Mouse (Mus musculus) lung, embryonic 16.5 days (tissue): ENCODE data around the gene Lrrc8a. TPM values are rescaled to one million over a fixed set of nuclear protein-coding genes. Genes with fewer than 3 reads are reported as not detected.

Experiments used
- ATAC-seq: fragments of 200-750 bp; cut with Nextera tagmentation; 2 replicates; pipeline ENCODE4 v1.8.0; 2017; ENCODE audit warnings: low read depth, mild to moderate bottlenecking, moderate library complexity
- H3K27ac ChIP-seq: fragments of 300-500 bp; sonication (generic); 2 replicates; pipeline ENCODE4 v1.5.1; 2014; ENCODE audit warnings: mild to moderate bottlenecking, control low read depth, low read length
- H3K27me3 ChIP-seq: fragments of 300-500 bp; sonication (generic); 2 replicates; pipeline ENCODE4 v1.6.1; 2014; ENCODE audit warnings: low read depth, low read length, mixed read lengths; ENCODE audit not compliant: control insufficient read depth, insufficient read depth
- H3K36me3 ChIP-seq: fragments of 300-500 bp; sonication (generic); 2 replicates; pipeline ENCODE4 v1.6.1; 2014; ENCODE audit warnings: low read length; ENCODE audit not compliant: control insufficient read depth, insufficient read depth
- H3K4me1 ChIP-seq: fragments of 300-500 bp; sonication (generic); replicated peaks from 2 replicates; pipeline ENCODE4 v1.6.1; 2014; ENCODE audit warnings: low read length, mixed read lengths; ENCODE audit not compliant: control insufficient read depth, insufficient read depth
- H3K4me2 ChIP-seq: fragments of 300-500 bp; sonication (generic); 2 replicates; pipeline ENCODE4 v1.6.1; 2014; ENCODE audit warnings: low read depth, low read length, control low read depth
- H3K4me3 ChIP-seq: fragments of 300-500 bp; sonication (generic); 2 replicates; pipeline ENCODE4 v1.5.1; 2014; ENCODE audit warnings: mild to moderate bottlenecking, low read length, control low read depth
- H3K9ac ChIP-seq: fragments of 300-500 bp; sonication (generic); 2 replicates; pipeline ENCODE4 v1.6.1; 2014; ENCODE audit warnings: low read length, control low read depth
- H3K9me3 ChIP-seq: fragments of 300-500 bp; sonication (generic); 2 replicates; pipeline ENCODE4 v1.6.1; 2016; ENCODE audit warnings: low read length; ENCODE audit not compliant: control insufficient read depth
- WGBS: fragments of 180-500 bp; shearing (Covaris S2); extraction: QIAGEN DNeasy Blood & Tissue Kit; methylation state at CpG from one replicate; pipeline ENCODE4 v1.1.7; 2014; 5-methylcytosine and 5-hydroxymethylcytosine counted together
- polyA plus RNA-seq: library from polyadenylated mRNA; unstranded; fragments of >200 nt; fragmentation: Nextera tagmentation; extraction: Ambion mirVana; gene quantifications from 2 replicates; pipeline ENCODE4 v1.2.1, GENCODE M21; 2015

Lrrc8a gene
- polyA plus RNA-seq, 1 experiment from 2014 or later, result 42.0 TPM

GRCm38 (mm10) chr2:30205629-30206357, 31.7 kb upstream of the Lrrc8a start, which contains the start of gene Kyat1:
Gene Kyat1 (minus strand): TSS chr2:30205847.
- H3K27me3 ChIP-seq, result no peaks in the 10 kb centered on the region
- peak within 1 kb of the TSS; percentile 77 for H3K4me3 ChIP-seq
- ATAC-seq, result peak; percentile 98
- peak within 1 kb of the TSS; percentile 76 for H3K9ac ChIP-seq
- H3K9me3 ChIP-seq, result no peaks in the 10 kb centered on the region
- H3K4me2 ChIP-seq, result peak within 1 kb of the TSS; percentile 70
- under 1% methylated on average over 44 of the region's 44 CpGs for WGBS
- H3K36me3 ChIP-seq, result no peaks in the 10 kb centered on the region
- peak within 1 kb of the TSS; percentile 90 for H3K27ac ChIP-seq
- H3K4me1 ChIP-seq, result peaks cover 14% of the 10 kb centered on the region

DNA sequence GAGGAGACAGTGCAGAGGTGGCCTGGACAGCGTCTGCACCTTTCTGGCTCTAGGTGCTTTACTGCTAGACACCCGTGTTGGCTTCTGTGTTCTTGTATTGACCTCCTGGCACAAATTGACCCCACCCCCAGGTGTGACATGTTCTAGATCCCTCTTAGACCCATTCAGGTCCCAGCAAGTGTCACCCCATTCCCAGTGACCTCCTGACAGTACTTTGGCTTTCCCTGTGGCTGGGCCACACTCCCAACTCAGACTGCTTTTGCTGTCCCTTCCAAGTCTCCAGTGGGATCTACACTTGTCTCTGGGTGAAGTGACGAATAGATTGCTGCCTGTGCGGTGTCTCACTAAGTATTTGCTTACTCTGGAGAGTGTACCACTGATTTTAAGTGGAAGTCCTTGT, 30.1 kb upstream of the Lrrc8a start:
- no peaks in the 10 kb centered on the region for H3K27me3 ChIP-seq
- no peak overlapping the region for H3K4me3 ChIP-seq
- 70% methylated on average over 4 of the region's 4 CpGs for WGBS

GRCm38 (mm10) chr2:30207886-30208285, 29.6 kb upstream of the Lrrc8a start:
- no peak overlapping the region for H3K27ac ChIP-seq
- no peak for ATAC-seq
- peaks cover 13% of the 10 kb centered on the region for H3K4me1 ChIP-seq
- whole genome bisulfite sequencing, result 70% methylated on average over 5 of the region's 5 CpGs
- H3K4me2 ChIP-seq, result no peak overlapping the region
- H3K9me3 ChIP-seq, result no peaks in the 10 kb centered on the region
- no peak overlapping the region for H3K9ac ChIP-seq
- no peaks in the 10 kb centered on the region for H3K36me3 ChIP-seq
- H3K4me3 ChIP-seq, result no peak overlapping the region
- H3K27me3 ChIP-seq, result no peaks in the 10 kb centered on the region

More for the DNA sequence above, 30.1 kb upstream of the Lrrc8a start:
- H3K9me3 ChIP-seq, result no peaks in the 10 kb centered on the region
- no peak overlapping the region for H3K27ac ChIP-seq
- H3K36me3 ChIP-seq, result no peaks in the 10 kb centered on the region
- no peak overlapping the region for H3K9ac ChIP-seq
- peaks cover 13% of the 10 kb centered on the region for H3K4me1 ChIP-seq
- no peak overlapping the region for H3K4me2 ChIP-seq
- ATAC-seq, result no peak

DNA sequence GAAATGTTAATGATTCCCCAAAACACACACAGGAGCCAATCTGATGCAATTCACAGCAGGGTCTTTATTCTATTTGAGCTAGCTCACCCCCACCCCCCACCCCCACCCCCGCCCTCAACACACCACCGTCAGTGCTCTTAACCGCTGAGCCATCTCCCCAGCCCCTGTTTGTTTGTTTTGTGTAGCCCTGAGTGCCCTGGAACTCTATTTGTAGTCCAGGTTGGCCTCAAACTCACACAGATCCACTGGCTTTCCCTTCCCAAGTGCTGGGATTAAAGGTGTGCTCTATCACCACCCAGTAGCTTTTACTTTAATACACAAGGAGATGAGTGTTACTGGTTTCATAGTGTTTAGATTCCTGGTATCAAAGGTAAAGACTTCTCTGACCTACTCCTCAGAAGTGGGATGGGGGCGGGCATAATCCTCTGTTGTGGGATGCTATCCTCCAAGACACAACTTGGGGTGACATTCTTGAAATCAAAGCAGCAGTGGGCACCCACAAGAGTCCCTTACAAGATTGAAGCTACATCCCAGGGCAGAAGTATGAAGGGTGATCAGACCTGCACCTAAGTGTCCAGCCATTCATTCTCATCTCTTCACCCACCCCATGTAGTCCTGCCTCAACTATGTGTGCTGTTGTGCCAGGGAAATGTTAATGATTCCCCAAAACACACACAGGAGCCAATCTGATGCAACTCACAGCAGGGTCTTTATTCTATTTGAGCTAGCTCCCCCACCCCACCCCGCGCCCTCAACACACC, 25.9 kb upstream of the Lrrc8a start:
- Histone ChIP-seq H3K4me1 (peaks cover under 1% of the 10 kb centered on the region), H3K36me3 (no peaks in the 10 kb centered on the region), H3K9ac (no peak overlapping the region), H3K9me3 (no peaks in the 10 kb centered on the region), H3K27me3 (no peaks in the 10 kb centered on the region), H3K27ac (no peak overlapping the region), H3K4me2 (no peak overlapping the region), H3K4me3 (no peak overlapping the region)
- 58% methylated on average over 6 of the region's 6 CpGs for WGBS
- ATAC-seq, result no peak

GRCm38 (mm10) chr2:30212169-30212545, 25.4 kb upstream of the Lrrc8a start:
- Histone ChIP-seq H3K27me3 (no peaks in the 10 kb centered on the region), H3K4me1 (no peaks in the 10 kb centered on the region), H3K9ac (no peak overlapping the region), H3K9me3 (no peaks in the 10 kb centered on the region), H3K27ac (no peak overlapping the region), H3K4me3 (no peak overlapping the region), H3K36me3 (no peaks in the 10 kb centered on the region), H3K4me2 (no peak overlapping the region)
- 76% methylated on average over 4 of the region's 4 CpGs for WGBS
- no peak for ATAC-seq

DNA sequence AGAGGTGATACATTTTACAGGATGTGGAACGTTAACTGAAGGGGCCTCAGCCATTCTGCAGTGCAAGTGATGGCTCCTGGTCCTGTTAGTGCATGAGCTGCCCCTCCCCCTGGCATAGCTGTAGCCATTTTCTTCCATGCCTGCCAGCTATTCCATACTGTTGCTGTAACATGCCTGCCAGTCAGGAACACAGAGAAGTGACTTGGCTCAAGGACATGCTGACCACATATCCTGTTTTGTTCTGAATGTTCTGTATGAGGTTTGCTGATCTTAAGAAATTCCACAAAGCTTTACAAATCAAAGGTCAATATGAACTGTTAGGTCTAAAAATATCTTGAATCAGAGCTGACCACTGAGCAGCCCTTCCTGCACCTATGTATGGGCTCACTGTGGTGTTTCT, 24.6 kb upstream of the Lrrc8a start:
- H3K36me3 ChIP-seq, result no peaks in the 10 kb centered on the region
- no peak overlapping the region for H3K9ac ChIP-seq
- H3K4me2 ChIP-seq, result no peak overlapping the region
- no peaks in the 10 kb centered on the region for H3K27me3 ChIP-seq
- no peaks in the 10 kb centered on the region for H3K4me1 ChIP-seq
- H3K27ac ChIP-seq, result 0 out of 2 replicates have a peak overlapping the region, but pooled peaks have one; percentile 24
- WGBS, result 58% methylated on average over 1 of the region's 1 CpGs
- ATAC-seq, result peak; percentile 67
- H3K4me3 ChIP-seq, result no peak overlapping the region
- H3K9me3 ChIP-seq, result no peaks in the 10 kb centered on the region

- no peak for ATAC-seq
- Histone ChIP-seq H3K9me3 (no peaks in the 10 kb centered on the region), H3K9ac (no peak overlapping the region), H3K27ac (no peak overlapping the region), H3K27me3 (no peaks in the 10 kb centered on the region), H3K4me3 (no peak overlapping the region), H3K4me1 (no peaks in the 10 kb centered on the region), H3K36me3 (no peaks in the 10 kb centered on the region), H3K4me2 (no peak overlapping the region)
- 81% methylated on average over 3 of the region's 3 CpGs for WGBS
These were observed 22.8 kb upstream of the Lrrc8a start for GRCm38 (mm10) chr2:30214745-30215144.

DNA sequence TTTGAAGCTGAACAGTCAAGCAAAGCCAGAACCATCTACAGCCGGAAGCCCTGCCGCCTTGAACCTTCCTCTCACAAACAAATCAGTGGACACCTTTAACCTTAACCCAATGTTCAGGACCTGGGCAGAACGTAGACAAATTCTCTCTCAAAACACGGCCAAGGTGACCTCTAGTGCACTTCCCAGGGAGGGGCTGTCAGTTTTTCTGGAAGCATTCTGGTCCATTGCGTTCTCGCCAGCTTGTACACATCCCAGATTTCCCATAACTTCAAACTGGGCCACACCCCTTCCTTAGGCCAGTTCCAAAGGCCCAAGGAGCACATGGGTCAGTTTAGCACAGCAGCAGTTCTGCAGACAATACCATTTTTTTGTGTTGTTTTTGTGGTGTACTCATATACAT, 22.0 kb upstream of the Lrrc8a start:
- 51% methylated on average over 6 of the region's 6 CpGs for WGBS
- no peaks in the 10 kb centered on the region for H3K27me3 ChIP-seq
- H3K9ac ChIP-seq, result no peak overlapping the region
- no peak overlapping the region for H3K4me3 ChIP-seq
- no peak for ATAC-seq
- no peaks in the 10 kb centered on the region for H3K4me1 ChIP-seq
- no peaks in the 10 kb centered on the region for H3K36me3 ChIP-seq
- H3K4me2 ChIP-seq, result no peak overlapping the region
- 0 out of 2 replicates have a peak overlapping the region, but pooled peaks have one; percentile 6 for H3K27ac ChIP-seq
- no peaks in the 10 kb centered on the region for H3K9me3 ChIP-seq

DNA sequence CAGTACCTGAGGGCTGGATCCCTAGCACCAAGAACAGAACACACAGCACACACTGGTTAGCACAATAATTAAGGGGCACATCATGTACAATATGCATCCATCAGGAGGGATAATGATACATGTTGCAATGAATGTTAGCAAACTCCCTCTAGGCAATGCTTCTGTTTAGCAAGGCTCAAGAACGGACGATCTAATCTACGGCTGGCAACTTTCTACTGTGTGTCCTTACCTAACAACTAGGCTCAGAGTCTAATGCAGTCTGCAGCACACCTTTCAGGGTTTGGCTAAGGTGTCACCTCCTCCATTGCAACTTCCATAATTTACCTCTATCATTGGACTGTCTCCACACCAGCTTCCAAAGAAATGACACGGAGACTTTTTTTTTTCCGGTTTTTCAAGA, 21.2 kb upstream of the Lrrc8a start:
- 93% methylated on average over 5 of the region's 5 CpGs for WGBS
- Histone ChIP-seq H3K4me1 (no peaks in the 10 kb centered on the region), H3K27ac (no peak overlapping the region), H3K9me3 (no peaks in the 10 kb centered on the region), H3K36me3 (no peaks in the 10 kb centered on the region), H3K9ac (no peak overlapping the region), H3K4me2 (no peak overlapping the region), H3K27me3 (no peaks in the 10 kb centered on the region), H3K4me3 (no peak overlapping the region)
- no peak for ATAC-seq
